Comparison of ENCODE assay signal across 8 mouse cellular contexts in genomic region chr4:48680648-48681343, GRCm38 (mm10). TPM values are rescaled to one million over a fixed set of nuclear protein-coding genes. Genes with fewer than 3 reads are reported as not detected.
DNase-seq lines count a peak whose midpoint lies in the region; ATAC-seq and TF ChIP-seq lines count a peak whose summit lies in the region.

No protein-coding gene starts in this region.

- no peak overlapping the region for H3K27ac ChIP-seq in forebrain, embryonic 13.5 days
- no peak overlapping the region for H3K27ac ChIP-seq in forebrain, embryonic 12.5 days
- H3K27ac ChIP-seq in forebrain, postnatal 0 days (ENCODE audit: low read depth, low read length) = no peak overlapping the region

- peak; percentile 83 for TF ChIP-seq CTCF in forebrain, postnatal 0 days (IDR thresholded peaks at IDR 0.05; ENCODE audit: low read depth)

- no peak overlapping the region for H3K9ac ChIP-seq in forebrain, embryonic 13.5 days
- H3K9ac ChIP-seq in forebrain, embryonic 12.5 days = no peak overlapping the region
- no peak overlapping the region for H3K9ac ChIP-seq in forebrain, postnatal 0 days

- WGBS in forebrain, embryonic 13.5 days = 38% methylated on average over 10 of the region's 11 CpGs
- 45% methylated on average over 10 of the region's 11 CpGs for WGBS in forebrain, embryonic 12.5 days
- 34% methylated on average over 11 of the region's 11 CpGs for WGBS in forebrain, postnatal 0 days

- no peak overlapping the region for H3K4me3 ChIP-seq in forebrain, embryonic 13.5 days
- H3K4me3 ChIP-seq in forebrain, embryonic 12.5 days (replicated peaks) = no peak overlapping the region
- no peak overlapping the region for H3K4me3 ChIP-seq in forebrain, postnatal 0 days (ENCODE audit: low read depth, low read length)

- H3K36me3 ChIP-seq in forebrain, embryonic 13.5 days (ENCODE audit: poor library complexity, severe bottlenecking) = peaks cover 15% of the 10 kb centered on the region
- peaks cover 13% of the 10 kb centered on the region for H3K36me3 ChIP-seq in forebrain, embryonic 12.5 days (replicated peaks)
- peaks cover 4% of the 10 kb centered on the region; the same call in 1 of the 2 replicates for H3K36me3 ChIP-seq in forebrain, postnatal 0 days (ENCODE audit: insufficient read depth)

- no peak overlapping the region for H3K4me2 ChIP-seq in forebrain, embryonic 13.5 days
- no peak overlapping the region for H3K4me2 ChIP-seq in forebrain, embryonic 12.5 days
- no peak overlapping the region for H3K4me2 ChIP-seq in forebrain, postnatal 0 days (ENCODE audit: low read depth)

- intact Hi-C loops in left cerebral cortex, postnatal 14 days (cut with DNase I) = loop anchor here (5.0 kb wide), 2 partner anchors 93 to 208 kb away; partner anchors contain the start of genes Tex10 and Tmeff1

- peaks cover 3% of the 10 kb centered on the region; the same call in 1 of the 2 replicates for H3K4me1 ChIP-seq in forebrain, embryonic 13.5 days
- no peaks in the 10 kb centered on the region for H3K4me1 ChIP-seq in forebrain, embryonic 12.5 days
- H3K4me1 ChIP-seq in forebrain, postnatal 0 days (ENCODE audit: insufficient read depth) = no peaks in the 10 kb centered on the region

- no peaks in the 10 kb centered on the region for H3K9me3 ChIP-seq in forebrain, embryonic 13.5 days (replicated peaks)
- H3K9me3 ChIP-seq in forebrain, embryonic 12.5 days = no peaks in the 10 kb centered on the region
- H3K9me3 ChIP-seq in forebrain, postnatal 0 days (ENCODE audit: low read length) = no peaks in the 10 kb centered on the region

- no peaks in the 10 kb centered on the region for H3K27me3 ChIP-seq in forebrain, embryonic 13.5 days
- no peaks in the 10 kb centered on the region for H3K27me3 ChIP-seq in forebrain, embryonic 12.5 days
- no peaks in the 10 kb centered on the region for H3K27me3 ChIP-seq in forebrain, postnatal 0 days (ENCODE audit: insufficient read depth, low read length)

- peak; percentile 44; the same call in 1 of the 2 replicates for ATAC-seq in forebrain, embryonic 13.5 days
- ATAC-seq in forebrain, embryonic 12.5 days (ENCODE audit: low FRiP score) = no peak; the same call in 1 of the 2 replicates
- ATAC-seq in activated CD4-positive, CD25-positive, alpha-beta regulatory T cell, adult 4 months = peak; percentile 36
- peak; percentile 47 for ATAC-seq in forebrain, postnatal 0 days

- peak; percentile 20 for DNase-seq in 3134 (ENCODE audit: extremely low read depth, insufficient read length, low spot score)
- peak; percentile 88 for DNase-seq in forebrain, postnatal 0 days
- DNase-seq in left cerebral cortex, postnatal 14 days (ENCODE audit: low spot score in 2 of 2) = peak; percentile 76 to 80
- DNase-seq in naive thymus-derived CD4-positive, alpha-beta T cell, adult 2 months (ENCODE audit: low read depth) = peak; percentile 48
- DNase-seq in frontal cortex, postnatal 14 days (ENCODE audit: low spot score in 2 of 2) = no peak

RNA-seq across cellular contexts. Expression of gene Cavin4, which starts 17.5 kb away (rescaled TPM):
- polyA plus RNA-seq in forebrain, embryonic 13.5 days (2015; fragmentation: Nextera tagmentation; extraction: Ambion mirVana) = 1.5 and 1.8 TPM in 2 replicates
- 1.9 and 2.1 TPM in 2 replicates for polyA plus RNA-seq in forebrain, embryonic 12.5 days (2016; fragmentation: Nextera tagmentation; extraction: Ambion mirVana)
- polyA plus RNA-seq in activated CD4-positive, CD25-positive, alpha-beta regulatory T cell, adult 4 months (2017; shearing (Covaris generic)) = not detected
- 2.1 and 3.2 TPM in 2 replicates for total RNA-seq in forebrain, postnatal 0 days (2014; rRNA removed)
- polyA plus RNA-seq in forebrain, postnatal 0 days (2015; fragmentation: Nextera tagmentation; extraction: Ambion mirVana) = 0.94 and 1.4 TPM in 2 replicates
- total RNA-seq in left cerebral cortex, postnatal 14 days (2021) = 1 to 10 TPM; 1.7 to 2.1 TPM

Comparison
In these comparisons a context has a peak if more than half of its experiments do, and no peak if none do; other contexts are left out.
1. DNase-seq: peak in 3134 (single experiment), forebrain, postnatal 0 days (single experiment), left cerebral cortex, postnatal 14 days (2 of 2) and naive thymus-derived CD4-positive, alpha-beta T cell, adult 2 months (single experiment); none in frontal cortex, postnatal 14 days (0 of 2).